Mouse (Mus musculus) heart, postnatal 25 days (tissue): Measurements from ENCODE around the gene Igf1. TPM values are rescaled to one million over a fixed set of nuclear protein-coding genes. Genes with fewer than 3 reads are reported as not detected.

Source experiments
- DNase-seq: peaks from one replicate; pipeline ENCODE4 v3.0.0; 2022; ENCODE audit warnings: low spot score
- intact Hi-C: fragments of 180-260 bp; cut with DNase I; formaldehyde crosslinking; loops from one replicate; pipeline ENCODE4 v1.15.1; 2025
- total RNA-seq, 2 experiments: library from RNA; stranded (reverse); gene quantifications; 2 replicates each; pipeline ENCODE4 v1.2.3; 2021

Igf1 gene
- total RNA-seq, result 10 to 100 TPM; 15.8 to 23.0 TPM

DNA sequence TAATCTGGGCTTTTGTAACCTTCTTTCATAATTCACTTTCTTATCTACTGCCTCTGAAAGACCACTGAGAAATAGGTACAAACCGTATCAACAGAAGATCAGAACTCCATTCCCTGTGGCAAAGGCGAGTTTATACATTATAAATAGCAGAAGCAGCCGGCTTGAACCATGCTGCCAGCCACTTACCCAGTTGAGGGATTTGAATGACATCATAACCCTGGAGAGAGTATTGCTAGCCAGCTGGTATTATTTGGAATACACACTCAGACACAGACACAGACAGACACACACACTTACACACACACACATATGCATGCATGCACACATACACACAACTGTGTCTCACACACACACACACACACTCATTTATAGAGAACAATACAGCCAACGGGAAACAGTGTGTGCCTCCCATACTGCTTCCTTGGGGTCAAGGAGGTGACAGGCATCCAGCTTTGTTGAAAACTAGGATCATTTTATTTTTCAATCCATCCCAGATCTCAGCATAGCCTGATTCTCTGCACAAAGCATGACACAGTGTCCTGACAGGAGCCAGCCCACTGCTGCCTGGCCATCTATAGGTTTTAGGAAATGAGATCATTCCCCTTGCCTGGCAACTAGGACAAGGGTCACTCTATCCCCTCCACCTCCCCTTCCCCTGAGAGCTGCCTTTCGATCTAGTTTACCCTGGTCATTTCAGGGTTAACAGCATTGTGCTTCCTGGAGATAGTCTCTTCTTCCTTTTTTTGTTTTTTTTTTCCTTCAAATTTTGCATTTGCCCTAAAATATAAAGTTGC lies at the start of gene Igf1:
TSS of gene Igf1 (plus strand) at position 253 of the 794 bp plus-strand sequence.
- no peak for DNase-seq
- intact Hi-C loops, result loop anchor here (5.0 kb wide), 2 partner anchors 444 to 469 kb away; no protein-coding TSS in a partner anchor

GRCm38 (mm10) chr10:87812157-87813072 lies 45.6 kb upstream of the Igf1 start:
- intact Hi-C loops, result no loop called here
- no peak for DNase-seq

GRCm38 (mm10) chr10:87813073-87813590 lies 44.9 kb upstream of the Igf1 start:
- intact Hi-C loops, result no loop called here
- no peak for DNase-seq

- intact Hi-C loops, result no loop called here
- DNase-seq, result no peak
Measured at GRCm38 (mm10) chr10:87816861-87817260, 41.2 kb upstream of the Igf1 start.

GRCm38 (mm10) chr10:87817786-87818185 lies 40.3 kb upstream of the Igf1 start:
- intact Hi-C loops, result no loop called here
- no peak for DNase-seq

DNA sequence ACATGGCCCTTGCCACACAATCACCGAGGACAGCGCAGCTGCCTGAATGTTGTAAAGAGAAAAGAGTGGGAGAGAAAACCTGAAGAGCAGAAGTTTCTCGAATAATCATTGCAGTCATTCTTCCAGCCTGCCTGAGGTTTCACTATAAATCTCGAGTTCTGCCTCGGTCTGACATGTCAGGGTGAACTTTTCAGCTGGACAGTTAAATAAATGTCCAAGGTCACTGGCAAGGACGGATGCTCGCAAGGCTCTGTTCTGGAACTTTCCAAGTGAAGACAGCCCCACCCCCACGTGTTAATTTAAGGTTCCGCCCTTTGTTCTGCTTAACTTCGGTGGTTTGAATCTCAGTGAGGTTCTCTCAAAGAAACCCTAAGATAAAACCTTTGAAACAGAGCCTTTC lies 36.2 kb upstream of the Igf1 start:
- DNase-seq, result no peak
- intact Hi-C loops, result no loop called here

- DNase-seq, result no peak
- intact Hi-C loops, result no loop called here
Measured at GRCm38 (mm10) chr10:87830012-87830411, 28.1 kb upstream of the Igf1 start.

DNA sequence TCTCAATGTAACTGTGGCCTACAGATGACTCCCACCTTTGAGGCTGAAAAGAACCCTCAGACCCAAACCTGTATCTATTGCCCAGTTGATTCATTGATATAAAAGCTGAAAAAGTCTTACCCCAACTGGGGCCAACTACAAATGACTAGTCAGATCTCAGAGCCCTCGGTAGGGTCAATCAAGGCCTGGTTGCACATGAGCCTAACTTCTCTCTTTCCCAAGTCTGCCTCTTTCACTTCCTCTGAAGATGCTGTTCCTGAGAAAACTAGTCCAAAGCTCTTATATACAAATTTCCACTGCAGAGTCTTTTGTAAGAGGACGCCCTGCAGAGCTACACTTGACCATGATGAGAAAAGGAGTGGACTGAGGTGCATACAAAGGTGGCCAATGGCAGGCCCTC lies 27.4 kb upstream of the Igf1 start:
- intact Hi-C loops, result no loop called here
- no peak for DNase-seq

DNA sequence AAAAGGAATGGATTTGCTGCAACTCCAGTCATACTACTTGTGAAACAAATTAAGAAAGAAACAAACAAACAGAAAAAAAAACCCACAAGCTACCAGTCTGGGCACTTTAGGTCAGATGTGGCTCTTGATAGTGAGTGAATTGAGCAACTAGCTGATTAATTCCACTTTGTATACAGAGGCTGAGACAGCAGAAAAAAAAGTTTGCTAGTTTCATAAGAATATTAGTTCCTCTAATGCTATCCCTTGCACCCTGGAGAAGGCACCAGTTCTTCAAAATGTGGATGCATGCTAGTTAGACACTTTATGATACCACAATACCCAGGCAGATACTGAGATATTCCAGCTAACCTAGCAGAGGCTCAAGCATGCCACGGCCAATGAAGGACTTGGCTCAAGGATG lies 26.0 kb upstream of the Igf1 start:
- no peak for DNase-seq
- intact Hi-C loops, result no loop called here

DNA sequence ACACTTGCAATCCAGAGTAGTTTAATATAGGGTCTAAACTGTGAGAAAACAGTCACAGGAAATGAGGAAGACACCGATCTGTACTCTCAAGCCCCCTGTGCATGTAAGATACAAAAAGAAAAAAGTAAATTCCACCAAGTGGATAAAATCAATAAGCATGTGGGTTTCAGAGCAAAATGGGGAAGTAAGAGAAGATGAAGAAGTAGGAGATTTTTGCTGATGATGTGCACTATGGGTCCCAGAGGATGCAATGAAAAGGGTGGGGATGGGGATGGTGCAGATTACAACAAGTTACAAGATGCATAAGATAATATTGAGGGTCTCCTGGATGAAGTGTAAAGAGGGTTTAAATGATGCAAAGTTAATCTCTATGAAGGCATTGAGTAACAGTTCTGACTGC lies 18.6 kb upstream of the Igf1 start:
- intact Hi-C loops, result no loop called here
- no peak for DNase-seq

DNA sequence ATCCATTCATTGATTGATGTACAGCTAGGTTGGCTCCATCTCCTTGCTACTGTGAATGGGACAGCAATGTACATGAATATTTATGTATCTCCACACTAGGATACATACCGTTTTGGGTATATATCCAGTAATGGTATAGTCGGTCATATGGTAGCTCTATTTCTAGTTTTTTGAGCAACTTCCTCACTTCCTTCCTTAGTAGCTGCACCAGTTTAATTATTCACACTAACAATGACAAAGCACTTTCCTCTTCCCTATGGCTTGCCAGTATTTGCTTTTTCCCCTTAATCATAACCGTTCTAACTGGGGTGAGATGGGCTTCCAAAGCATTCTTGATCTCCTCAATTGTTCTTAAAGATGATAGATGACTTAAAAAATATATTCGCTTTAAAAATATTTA lies 15.6 kb upstream of the Igf1 start:
- no peak for DNase-seq
- intact Hi-C loops, result no loop called here

GRCm38 (mm10) chr10:87844917-87845552 lies 13.0 kb upstream of the Igf1 start:
- intact Hi-C loops, result no loop called here
- no peak for DNase-seq

DNA sequence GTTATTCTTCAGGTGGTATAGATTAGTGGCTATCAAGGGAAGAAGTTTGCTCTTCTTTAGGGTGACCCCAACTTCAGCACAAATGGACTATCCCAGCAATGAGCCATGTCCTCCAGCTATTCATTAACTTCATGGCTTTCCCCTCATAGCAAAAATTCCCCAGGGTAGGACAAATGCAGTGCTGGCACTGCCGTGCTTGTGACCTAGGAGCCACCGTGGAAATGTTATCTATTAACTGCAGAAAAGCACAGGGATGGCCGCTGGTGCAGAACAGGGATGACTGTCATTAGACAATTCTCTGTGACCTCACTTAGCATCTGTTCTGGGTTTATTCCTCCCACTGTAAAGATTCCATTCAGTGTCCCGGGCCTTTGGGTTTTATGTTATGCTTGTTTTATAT lies 10.2 kb upstream of the Igf1 start:
- no peak for DNase-seq
- intact Hi-C loops, result no loop called here

GRCm38 (mm10) chr10:87848419-87848818 lies 9.6 kb upstream of the Igf1 start:
- intact Hi-C loops, result no loop called here
- no peak for DNase-seq

- DNase-seq, result no peak
- intact Hi-C loops, result no loop called here
Measured at GRCm38 (mm10) chr10:87851492-87851891, 6.6 kb upstream of the Igf1 start.

- intact Hi-C loops, result loop anchor here (1.0 to 2.0 kb wide), 2 partner anchors 117 to 264 kb away; no protein-coding TSS in a partner anchor
- no peak for DNase-seq
Measured at GRCm38 (mm10) chr10:87854408-87854807, 3.7 kb upstream of the Igf1 start.

GRCm38 (mm10) chr10:87855423-87856122 lies 2.5 kb upstream of the Igf1 start:
- no peak for DNase-seq
- intact Hi-C loops, result loop anchor here (2.0 to 5.0 kb wide), 3 partner anchors 263 to 472 kb away; no protein-coding TSS in a partner anchor

DNA sequence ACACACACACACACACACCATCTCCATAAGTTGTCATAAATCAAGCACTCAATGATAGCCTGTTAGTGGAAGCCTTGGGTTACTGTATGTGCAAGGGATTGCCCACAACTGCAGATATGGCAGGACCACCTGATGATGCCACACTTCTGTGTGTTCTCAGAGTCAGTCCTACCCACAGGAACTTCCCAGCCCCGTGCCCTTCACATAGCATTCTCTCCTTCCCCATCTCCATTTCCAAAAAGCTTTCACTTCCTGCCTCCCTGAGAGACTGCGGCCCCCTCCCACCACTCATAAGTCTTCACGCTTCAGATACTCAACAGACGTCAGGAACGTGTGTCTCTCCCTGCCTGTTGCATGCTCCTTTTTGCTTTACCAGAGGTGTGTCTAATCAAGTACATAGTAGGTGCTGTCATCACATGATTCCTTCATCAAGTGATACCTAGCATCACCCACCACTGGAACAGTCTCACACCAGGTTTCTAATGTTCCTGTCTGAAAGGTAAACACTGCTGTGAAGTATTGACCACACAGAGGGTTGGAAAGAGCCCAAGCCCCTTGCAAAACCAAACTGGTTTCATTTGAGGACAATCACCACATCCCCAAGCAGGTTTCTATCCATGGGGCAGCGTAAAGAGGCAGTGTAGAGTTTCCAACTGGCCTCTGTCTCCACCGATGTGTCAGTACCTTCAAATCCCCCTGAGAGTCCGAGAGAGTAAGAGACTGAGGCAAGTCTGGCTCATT lies 680 bp upstream of the Igf1 start:
- intact Hi-C loops, result loop anchor here (5.0 kb wide), 2 partner anchors 445 to 470 kb away; no protein-coding TSS in a partner anchor
- no peak for DNase-seq

GRCm38 (mm10) chr10:87858939-87859338 lies 874 bp downstream of the Igf1 start:
- intact Hi-C loops, result loop anchor here (5.0 kb wide), 2 partner anchors 443 to 468 kb away; no protein-coding TSS in a partner anchor
- DNase-seq, result no peak
